Mouse (Mus musculus) heart, postnatal 25 days (tissue): ENCODE measurements at regions not wholly inside any gene's neighbourhood (a gene's known extent, or its start where the extent isn't known, plus 50 kb on each side); places are given as distances from the start of the nearest gene placed in this dataset.
A peak's percentile ranks its signal among the peaks of the same experiment; 100 is the strongest.

Experiments used
- DNase-seq: peaks from one replicate; pipeline ENCODE4 v3.0.0; 2022; ENCODE audit warnings: low spot score
- intact Hi-C: fragments of 180-260 bp; cut with DNase I; formaldehyde crosslinking; loops from one replicate; pipeline ENCODE4 v1.15.1; 2025

GRCm38 (mm10) chr16:91970461-91970860, 87.6 kb upstream of the Mrps6 start:
- intact Hi-C loops = no loop called here

DNA sequence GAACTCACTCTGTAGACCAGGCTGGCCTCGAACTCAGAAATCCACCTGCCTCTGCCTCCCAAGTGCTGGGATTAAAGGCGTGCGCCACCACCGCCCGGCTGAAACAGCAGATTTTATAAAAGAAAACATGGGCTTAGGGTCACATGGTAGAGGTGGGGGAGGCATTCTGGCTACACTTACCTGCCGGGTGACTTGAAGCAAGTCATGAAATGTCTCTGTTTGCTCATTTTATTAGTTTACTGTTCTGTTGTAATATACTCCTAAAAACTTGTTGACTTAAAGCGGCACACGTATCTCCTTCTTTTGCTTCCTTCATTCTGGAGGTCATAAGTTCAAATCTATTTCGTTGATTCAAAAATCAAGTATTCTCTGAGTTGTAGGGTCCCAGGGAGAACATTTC, 84.9 kb upstream of the Mrps6 start:
- no peak for DNase-seq
- intact Hi-C loops = no loop called here

More at GRCm38 (mm10) chr16:91970461-91970860, 87.6 kb upstream of the Mrps6 start:
- DNase-seq = peak; percentile 30

DNA sequence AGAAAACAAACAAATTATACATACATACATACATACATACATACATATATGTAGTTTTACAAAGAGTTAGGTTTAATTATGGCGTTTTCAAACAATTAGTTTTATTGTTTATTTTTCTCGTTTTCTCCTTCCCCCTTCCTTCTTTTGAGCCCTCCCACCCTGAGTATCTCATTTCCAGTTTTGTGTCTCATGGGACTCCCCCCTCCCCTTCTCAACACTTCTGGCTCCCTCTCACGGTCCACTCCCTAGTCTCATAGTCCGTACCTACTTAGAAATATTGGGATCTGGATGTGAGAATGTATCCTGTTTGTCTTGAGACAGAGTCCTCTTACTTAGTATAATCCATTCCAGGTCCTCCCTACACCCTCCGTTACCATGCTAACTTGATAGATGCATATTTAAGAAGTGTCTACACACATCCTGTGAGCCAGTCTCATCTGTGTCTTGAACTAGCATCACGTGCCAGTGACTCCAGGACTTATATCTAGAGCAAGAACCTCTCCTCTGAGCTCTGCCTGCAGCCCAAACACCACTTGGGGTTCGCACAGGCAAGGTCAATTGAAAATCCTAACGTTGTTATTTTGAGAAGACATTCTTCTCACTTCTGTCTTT, 81.8 kb upstream of the Mrps6 start:
- no peak for DNase-seq
- intact Hi-C loops = no loop called here

DNA sequence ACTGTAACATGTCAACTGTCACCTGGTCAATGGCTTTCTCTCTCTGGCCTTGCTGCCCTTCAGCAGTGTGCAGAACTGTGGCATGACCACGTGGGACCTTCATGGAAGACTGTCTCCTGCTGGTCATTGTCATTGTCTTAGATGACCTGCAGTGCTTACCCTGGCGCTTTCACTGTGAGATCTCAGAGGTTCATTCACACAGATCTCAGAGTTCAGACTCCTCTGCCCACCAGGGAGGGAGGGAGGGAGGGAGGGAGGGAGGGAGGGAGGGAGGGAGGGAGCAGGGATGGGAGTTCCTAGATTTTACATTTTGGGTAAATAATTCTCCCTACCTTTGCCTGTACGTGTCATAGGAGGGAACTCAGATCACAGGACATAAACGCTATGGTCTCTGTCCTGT, 79.6 kb upstream of the Mrps6 start:
- no peak for DNase-seq
- intact Hi-C loops = no loop called here

GRCm38 (mm10) chr16:91978846-91979245, 79.2 kb upstream of the Mrps6 start:
- intact Hi-C loops = no loop called here
- DNase-seq = no peak

GRCm38 (mm10) chr16:91980482-91980881, 77.6 kb upstream of the Mrps6 start:
- intact Hi-C loops = no loop called here
- no peak for DNase-seq

DNA sequence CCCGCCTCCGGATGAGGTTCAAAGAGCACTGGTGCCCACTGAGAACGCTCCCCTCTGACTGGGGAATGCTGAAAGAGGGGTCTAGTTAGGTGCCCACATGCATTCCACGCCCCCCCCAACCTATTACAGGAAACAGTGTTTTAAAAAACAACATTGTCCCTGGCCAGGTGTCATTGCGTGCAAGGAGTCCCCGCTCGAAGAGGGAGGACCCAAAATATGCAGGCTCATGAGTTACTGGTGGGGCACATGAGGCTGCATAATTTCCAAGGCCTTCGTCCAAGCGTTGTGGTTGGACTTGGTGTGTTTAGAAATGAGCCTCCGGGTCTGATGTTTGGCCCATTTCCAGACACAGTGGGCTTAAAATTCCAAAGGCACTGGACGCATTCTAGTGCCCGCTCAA, 72.9 kb upstream of the Mrps6 start:
- intact Hi-C loops = no loop called here
- DNase-seq = no peak

DNA sequence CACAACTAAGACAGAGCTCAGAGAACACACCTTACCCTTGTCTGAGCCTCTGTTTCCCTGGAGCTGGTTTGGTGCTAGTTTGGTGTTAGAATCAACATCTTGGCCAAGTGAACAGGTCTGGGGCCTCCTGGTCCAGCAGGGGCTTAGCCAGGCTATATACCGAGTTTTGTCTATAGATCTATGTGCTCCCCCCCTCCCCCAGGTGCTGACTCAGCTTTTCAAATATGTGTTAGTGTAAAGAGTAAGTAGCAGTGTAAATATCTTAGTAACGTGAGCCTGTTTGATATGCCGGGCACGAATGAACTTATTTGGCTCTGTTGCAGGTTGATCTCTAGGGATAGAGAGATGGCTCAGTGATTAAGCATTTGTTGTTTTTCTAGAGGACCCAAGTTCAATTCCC, 68.7 kb upstream of the Mrps6 start:
- intact Hi-C loops = no loop called here
- DNase-seq = no peak

DNA sequence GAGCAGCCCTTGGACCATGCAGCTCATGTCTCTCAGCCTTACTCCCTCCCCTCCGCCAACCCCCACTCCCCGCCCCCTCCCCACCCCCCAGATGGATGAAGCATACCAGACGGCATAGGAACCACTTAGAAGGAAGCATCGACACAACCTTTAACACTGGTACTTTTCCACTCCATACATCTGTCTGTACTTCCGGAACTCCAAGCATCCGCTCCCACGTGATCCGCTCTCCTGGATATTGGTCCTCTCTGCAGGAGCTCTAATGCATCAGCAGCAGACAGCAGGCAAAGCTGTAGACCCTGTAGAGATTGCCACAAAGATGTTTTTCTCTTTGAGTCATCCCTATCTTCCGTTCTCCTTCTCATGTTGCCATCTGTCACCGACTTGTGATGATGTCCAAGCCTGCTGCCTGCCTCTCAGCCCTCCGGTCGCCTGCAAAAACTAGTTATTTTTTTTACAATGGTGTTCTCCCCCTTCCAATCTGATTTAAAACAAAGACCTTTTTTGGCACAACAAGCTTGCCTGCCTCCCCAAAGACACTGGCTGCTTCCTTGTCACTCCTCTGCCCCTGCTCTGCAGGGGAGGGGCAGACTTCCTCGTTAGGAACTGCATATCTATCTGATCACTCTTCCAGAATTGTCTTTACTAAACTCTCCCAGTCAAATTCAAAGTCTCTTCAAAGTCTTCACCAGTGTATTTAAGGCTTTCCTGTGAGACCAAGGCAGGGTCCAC, 62.4 kb upstream of the Mrps6 start:
- DNase-seq = no peak
- intact Hi-C loops = no loop called here

DNA sequence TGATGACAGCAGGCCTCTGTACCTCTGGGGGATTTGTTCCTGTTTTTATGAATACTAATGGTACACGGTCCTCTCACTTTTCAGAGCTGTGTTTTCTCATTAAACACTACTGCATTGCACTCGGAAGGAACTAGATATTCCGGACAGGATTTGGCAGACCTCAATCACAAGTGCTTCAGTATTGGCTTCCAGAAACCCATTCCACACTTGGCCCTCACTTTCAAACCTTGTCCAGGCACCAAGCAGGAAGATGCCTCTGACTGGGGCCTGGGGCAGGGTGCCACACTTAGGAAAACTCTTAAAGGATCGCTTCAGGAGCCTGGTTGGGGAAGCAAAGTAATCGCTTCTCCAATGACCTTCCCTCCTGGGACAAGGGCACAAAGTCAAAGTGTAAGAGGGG, 50.7 kb upstream of the Mrps6 start:
- no peak for DNase-seq
- intact Hi-C loops = no loop called here
